Mouse (Mus musculus): ENCODE results near the gene Pced1a.

DNA sequence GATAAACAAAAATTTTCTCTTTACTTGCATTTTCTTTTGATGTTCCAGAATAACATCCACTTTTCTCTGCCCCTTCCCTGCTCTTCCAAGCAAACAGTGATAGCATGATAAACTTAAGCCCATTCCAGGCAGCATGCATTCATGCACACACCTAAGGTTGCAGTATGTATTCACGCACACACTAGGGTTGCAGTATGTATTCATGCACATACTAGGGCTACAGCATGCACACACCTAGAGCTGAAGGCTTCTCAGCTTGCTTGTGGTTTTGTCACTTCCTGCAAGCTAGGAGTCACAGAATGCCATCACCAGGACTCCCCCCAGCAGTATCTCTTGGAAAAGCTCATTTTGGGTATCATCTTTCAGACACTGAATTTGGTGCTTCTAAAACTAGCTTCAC is 12.3 kb upstream of the Pced1a start:
- TF ChIP-seq CTCF (IDR thresholded peaks at IDR 0.05; ENCODE audit: extremely low read depth, insufficient read length, insufficient replicate concordance, low read depth, low read length) (no peak), POLR2A (IDR thresholded peaks at IDR 0.05; ENCODE audit: low read depth, low read length) (no peak)

All from small intestine, adult 2 months (tissue).